Mouse (Mus musculus) lung, postnatal 0 days (tissue): ENCODE results near the gene Sult1b1.

Experiments used
- CTCF ChIP-seq: IDR thresholded peaks from 2 replicates; pipeline ENCODE4 v1.5.1; 2016; ENCODE audit warnings: antibody characterized with exemption, mild to moderate bottlenecking
- EP300 ChIP-seq: IDR thresholded peaks from 2 replicates; pipeline ENCODE4 v1.6.1; 2016; ENCODE audit warnings: antibody characterized with exemption, mild to moderate bottlenecking, control low read depth

- TF ChIP-seq CTCF (no peak), EP300 (no peak)
Observed at GRCm38 (mm10) chr5:87502687-87503086, 35.3 kb downstream of the Sult1b1 start.
